Mouse (Mus musculus): ENCODE results near the gene Ddx55. TPM values are rescaled to one million over a fixed set of nuclear protein-coding genes. Genes with fewer than 3 reads are reported as not detected.
"Not testable (repeated sequence)": the region's sequence is repeated elsewhere in the genome, so short reads cannot be mapped to it uniquely, and the experiment has no call there.

Gene Ddx55
- polyA plus RNA-seq, 1 experiment from 2014 or later: 4.6 TPM

- H3K4me3 ChIP-seq (ENCODE audit: low read depth, low read length): no peak overlapping the region
- no peak overlapping the region for H3K27ac ChIP-seq (ENCODE audit: low read length)
- WGBS (ENCODE audit: insufficient replicate concordance): 83% methylated on average over 3 of the region's 3 CpGs
- no peak overlapping the region for H3K4me2 ChIP-seq (ENCODE audit: low read depth, low read length)
- no peaks in the 10 kb centered on the region for H3K4me1 ChIP-seq (ENCODE audit: control insufficient read depth, low read depth, low read length)
- no peak overlapping the region for H3K9ac ChIP-seq (ENCODE audit: low read depth, low read length)
- H3K27me3 ChIP-seq (ENCODE audit: control insufficient read depth, insufficient read depth, low read depth, low read length): no peaks in the 10 kb centered on the region
- H3K36me3 ChIP-seq (ENCODE audit: control insufficient read depth, insufficient read depth): peaks cover 11% of the 10 kb centered on the region
- ATAC-seq (ENCODE audit: low read depth): no peak
- H3K9me3 ChIP-seq (replicated peaks; ENCODE audit: control insufficient read depth, low read length): no peaks in the 10 kb centered on the region
These were observed 40.1 kb downstream of the Ddx55 start for GRCm38 (mm10) chr5:124592768-124593167.

GRCm38 (mm10) chr5:124598224-124599174, 45.8 kb downstream of the Ddx55 start:
- Histone ChIP-seq H3K4me2 (ENCODE audit: low read depth, low read length) (peak overlapping the region; percentile 84), H3K36me3 (ENCODE audit: control insufficient read depth, insufficient read depth) (peaks cover 3% of the 10 kb centered on the region; the same call in 1 of the 2 replicates), H3K4me1 (ENCODE audit: control insufficient read depth, low read depth, low read length) (peaks cover 7% of the 10 kb centered on the region), H3K27me3 (ENCODE audit: control insufficient read depth, insufficient read depth, low read depth, low read length) (no peaks in the 10 kb centered on the region), H3K9ac (ENCODE audit: low read depth, low read length) (peak overlapping the region; percentile 50; the same call in 1 of the 2 replicates), H3K27ac (ENCODE audit: low read length) (no peak overlapping the region), H3K4me3 (ENCODE audit: low read depth, low read length) (peak overlapping the region; percentile 69), H3K9me3 (replicated peaks; ENCODE audit: control insufficient read depth, low read length) (no peaks in the 10 kb centered on the region)
- ATAC-seq (ENCODE audit: low read depth): peak; percentile 97
- WGBS (ENCODE audit: insufficient replicate concordance): 9% methylated on average over 30 of the region's 30 CpGs

GRCm38 (mm10) chr5:124599726-124600125, 47.1 kb downstream of the Ddx55 start:
- not testable (repeated sequence) for ATAC-seq (ENCODE audit: low read depth); H3K9me3 ChIP-seq (replicated peaks; ENCODE audit: control insufficient read depth, low read length); H3K4me1 ChIP-seq (ENCODE audit: control insufficient read depth, low read depth, low read length); H3K4me3 ChIP-seq (ENCODE audit: low read depth, low read length); H3K27me3 ChIP-seq (ENCODE audit: control insufficient read depth, insufficient read depth, low read depth, low read length); H3K9ac ChIP-seq (ENCODE audit: low read depth, low read length); H3K4me2 ChIP-seq (ENCODE audit: low read depth, low read length); H3K36me3 ChIP-seq (ENCODE audit: control insufficient read depth, insufficient read depth); H3K27ac ChIP-seq (ENCODE audit: low read length)
- 30% methylated on average over 8 of the region's 8 CpGs for WGBS (ENCODE audit: insufficient replicate concordance)

GRCm38 (mm10) chr5:124602349-124602748, 49.7 kb downstream of the Ddx55 start:
- WGBS (ENCODE audit: insufficient replicate concordance): 48% methylated on average over 5 of the region's 5 CpGs
- no peak overlapping the region for H3K4me2 ChIP-seq (ENCODE audit: low read depth, low read length)
- no peak overlapping the region for H3K9ac ChIP-seq (ENCODE audit: low read depth, low read length)
- no peaks in the 10 kb centered on the region for H3K27me3 ChIP-seq (ENCODE audit: control insufficient read depth, insufficient read depth, low read depth, low read length)
- no peaks in the 10 kb centered on the region for H3K36me3 ChIP-seq (ENCODE audit: control insufficient read depth, insufficient read depth)
- no peak for ATAC-seq (ENCODE audit: low read depth)
- H3K4me1 ChIP-seq (ENCODE audit: control insufficient read depth, low read depth, low read length): peaks cover 7% of the 10 kb centered on the region
- H3K9me3 ChIP-seq (replicated peaks; ENCODE audit: control insufficient read depth, low read length): no peaks in the 10 kb centered on the region
- H3K4me3 ChIP-seq (ENCODE audit: low read depth, low read length): no peak overlapping the region
- H3K27ac ChIP-seq (ENCODE audit: low read length): no peak overlapping the region

- no peaks in the 10 kb centered on the region; the same call in 1 of the 2 replicates for H3K4me1 ChIP-seq (ENCODE audit: control insufficient read depth, low read depth, low read length)
- H3K4me3 ChIP-seq (ENCODE audit: low read depth, low read length): no peak overlapping the region
- H3K27ac ChIP-seq (ENCODE audit: low read length): peak overlapping the region; percentile 67
- H3K9me3 ChIP-seq (replicated peaks; ENCODE audit: control insufficient read depth, low read length): no peaks in the 10 kb centered on the region
- no peak overlapping the region for H3K9ac ChIP-seq (ENCODE audit: low read depth, low read length)
- no peak overlapping the region for H3K4me2 ChIP-seq (ENCODE audit: low read depth, low read length)
- ATAC-seq (ENCODE audit: low read depth): 0 out of 2 replicates have a peak, but pooled peaks have one; percentile 4
- no peaks in the 10 kb centered on the region for H3K36me3 ChIP-seq (ENCODE audit: control insufficient read depth, insufficient read depth)
- WGBS (ENCODE audit: insufficient replicate concordance): 60% methylated on average over 4 of the region's 4 CpGs
- H3K27me3 ChIP-seq (ENCODE audit: control insufficient read depth, insufficient read depth, low read depth, low read length): no peaks in the 10 kb centered on the region
These were observed 51.6 kb downstream of the Ddx55 start for GRCm38 (mm10) chr5:124604296-124604695.

GRCm38 (mm10) chr5:124605041-124605622, 52.5 kb downstream of the Ddx55 start:
- WGBS (ENCODE audit: insufficient replicate concordance): 55% methylated on average over 17 of the region's 17 CpGs
- Histone ChIP-seq H3K27ac (ENCODE audit: low read length) (peak overlapping the region; percentile 67), H3K4me1 (ENCODE audit: control insufficient read depth, low read depth, low read length) (no peaks in the 10 kb centered on the region; the same call in 1 of the 2 replicates), H3K9me3 (replicated peaks; ENCODE audit: control insufficient read depth, low read length) (no peaks in the 10 kb centered on the region), H3K27me3 (ENCODE audit: control insufficient read depth, insufficient read depth, low read depth, low read length) (no peaks in the 10 kb centered on the region), H3K9ac (ENCODE audit: low read depth, low read length) (no peak overlapping the region), H3K4me2 (ENCODE audit: low read depth, low read length) (no peak overlapping the region), H3K4me3 (ENCODE audit: low read depth, low read length) (no peak overlapping the region), H3K36me3 (ENCODE audit: control insufficient read depth, insufficient read depth) (no peaks in the 10 kb centered on the region)
- peak; percentile 92 for ATAC-seq (ENCODE audit: low read depth)

GRCm38 (mm10) chr5:124610965-124611364, 58.3 kb downstream of the Ddx55 start:
- no peak overlapping the region for H3K27ac ChIP-seq (ENCODE audit: low read length)
- H3K9ac ChIP-seq (ENCODE audit: low read depth, low read length): no peak overlapping the region
- H3K36me3 ChIP-seq (ENCODE audit: control insufficient read depth, insufficient read depth): no peaks in the 10 kb centered on the region
- H3K27me3 ChIP-seq (ENCODE audit: control insufficient read depth, insufficient read depth, low read depth, low read length): no peaks in the 10 kb centered on the region
- no peaks in the 10 kb centered on the region for H3K4me1 ChIP-seq (ENCODE audit: control insufficient read depth, low read depth, low read length)
- no peak; the same call in 1 of the 2 replicates for ATAC-seq (ENCODE audit: low read depth)
- no peak overlapping the region for H3K4me3 ChIP-seq (ENCODE audit: low read depth, low read length)
- H3K4me2 ChIP-seq (ENCODE audit: low read depth, low read length): no peak overlapping the region
- H3K9me3 ChIP-seq (replicated peaks; ENCODE audit: control insufficient read depth, low read length): no peaks in the 10 kb centered on the region
- WGBS (ENCODE audit: insufficient replicate concordance): 46% methylated on average over 10 of the region's 10 CpGs

GRCm38 (mm10) chr5:124614709-124615108, 62.0 kb downstream of the Ddx55 start:
- no peaks in the 10 kb centered on the region for H3K4me1 ChIP-seq (ENCODE audit: control insufficient read depth, low read depth, low read length)
- H3K36me3 ChIP-seq (ENCODE audit: control insufficient read depth, insufficient read depth): no peaks in the 10 kb centered on the region
- H3K4me3 ChIP-seq (ENCODE audit: low read depth, low read length): no peak overlapping the region
- WGBS (ENCODE audit: insufficient replicate concordance): 39% methylated on average over 11 of the region's 11 CpGs
- H3K27me3 ChIP-seq (ENCODE audit: control insufficient read depth, insufficient read depth, low read depth, low read length): no peaks in the 10 kb centered on the region
- ATAC-seq (ENCODE audit: low read depth): no peak
- H3K9me3 ChIP-seq (replicated peaks; ENCODE audit: control insufficient read depth, low read length): no peaks in the 10 kb centered on the region
- H3K9ac ChIP-seq (ENCODE audit: low read depth, low read length): no peak overlapping the region
- H3K4me2 ChIP-seq (ENCODE audit: low read depth, low read length): no peak overlapping the region
- no peak overlapping the region for H3K27ac ChIP-seq (ENCODE audit: low read length)

GRCm38 (mm10) chr5:124618711-124619110, 66.0 kb downstream of the Ddx55 start:
- Histone ChIP-seq H3K9me3 (replicated peaks; ENCODE audit: control insufficient read depth, low read length) (no peaks in the 10 kb centered on the region), H3K36me3 (ENCODE audit: control insufficient read depth, insufficient read depth) (no peaks in the 10 kb centered on the region), H3K4me3 (ENCODE audit: low read depth, low read length) (no peak overlapping the region), H3K4me2 (ENCODE audit: low read depth, low read length) (no peak overlapping the region), H3K4me1 (ENCODE audit: control insufficient read depth, low read depth, low read length) (no peaks in the 10 kb centered on the region), H3K27ac (ENCODE audit: low read length) (no peak overlapping the region), H3K9ac (ENCODE audit: low read depth, low read length) (no peak overlapping the region), H3K27me3 (ENCODE audit: control insufficient read depth, insufficient read depth, low read depth, low read length) (no peaks in the 10 kb centered on the region)
- ATAC-seq (ENCODE audit: low read depth): no peak
- WGBS (ENCODE audit: insufficient replicate concordance): 74% methylated on average over 10 of the region's 10 CpGs

All from liver, embryonic 16.5 days (tissue).